Mouse (Mus musculus) liver, embryonic 14.5 days (tissue): ENCODE data around the gene Dchs1. TPM values are rescaled to one million over a fixed set of nuclear protein-coding genes. Genes with fewer than 3 reads are reported as not detected.

ENCODE experiments used
- ATAC-seq: fragments of 200-750 bp; cut with Nextera tagmentation; 2 replicates; pipeline ENCODE4 v1.8.0; 2017; ENCODE audit warnings: moderate number of reproducible peaks, mild to moderate bottlenecking, moderate library complexity; ENCODE audit not compliant: insufficient read depth
- DNase-seq, 3 experiments: peaks; one replicate each; pipeline ENCODE4 v3.0.0-alpha.2; 2012 to 2013; ENCODE audit warnings: low read depth in 3 of 3, low spot score in 3 of 3
- H3K27ac ChIP-seq: fragments of 300-500 bp; sonication (generic); 2 replicates; pipeline ENCODE4 v1.5.1; 2014; ENCODE audit warnings: moderate library complexity, mild to moderate bottlenecking, control low read depth, inconsistent platforms
- H3K27me3 ChIP-seq: fragments of 300-500 bp; sonication (generic); 2 replicates; pipeline ENCODE4 v1.6.1; 2014; ENCODE audit warnings: mild to moderate bottlenecking, low read length, moderate library complexity; ENCODE audit not compliant: control insufficient read depth, insufficient read depth
- H3K36me3 ChIP-seq: fragments of 300-500 bp; sonication (generic); replicated peaks from 2 replicates; pipeline ENCODE4 v1.6.1; 2014; ENCODE audit warnings: low read depth; ENCODE audit not compliant: control insufficient read depth, insufficient read depth
- H3K4me1 ChIP-seq, 2 experiments: fragments of 200-500 bp in 1 of 2; fragments of 300-500 bp in 1 of 2; sonication (generic) in 1 of 2; replicated peaks; 2 replicates each; pipeline ENCODE4 v1.6.1; 2012 to 2014; ENCODE audit warnings: antibody characterized with exemption in 1 of 2, inconsistent platforms in 1 of 2, low read length in 1 of 2; ENCODE audit not compliant: control insufficient read depth in 2 of 2, insufficient read depth in 2 of 2
- H3K4me2 ChIP-seq: fragments of 300-500 bp; sonication (generic); 2 replicates; pipeline ENCODE4 v1.6.1; 2014; ENCODE audit warnings: low read depth, mild to moderate bottlenecking, control low read depth, moderate library complexity
- H3K4me3 ChIP-seq, 2 experiments: fragments of 200-500 bp in 1 of 2; fragments of 300-500 bp in 1 of 2; sonication (generic) in 1 of 2; 2 replicates each; pipeline ENCODE4 v1.5.1; 2012 to 2014; ENCODE audit warnings: low read depth in 2 of 2, low read length in 2 of 2, mild to moderate bottlenecking in 2 of 2, control low read depth in 1 of 2, inconsistent platforms in 1 of 2, moderate library complexity in 1 of 2; ENCODE audit not compliant: insufficient read depth in 1 of 2
- H3K9ac ChIP-seq: fragments of 300-500 bp; sonication (generic); replicated peaks from 2 replicates; pipeline ENCODE4 v1.6.1; 2014; ENCODE audit warnings: mild to moderate bottlenecking, control low read depth, moderate library complexity
- H3K9me3 ChIP-seq: fragments of 300-500 bp; sonication (generic); 2 replicates; pipeline ENCODE4 v1.6.1; 2016; ENCODE audit warnings: low read length, mixed read lengths; ENCODE audit not compliant: control insufficient read depth
- CTCF ChIP-seq: IDR thresholded peaks from 2 replicates; pipeline ENCODE4 v1.5.1; 2016; ENCODE audit warnings: antibody characterized with exemption, low read depth, control low read depth
- EP300 ChIP-seq: IDR thresholded peaks from 2 replicates; pipeline ENCODE4 v1.6.1; 2016; ENCODE audit warnings: antibody characterized with exemption, low read depth
- WGBS: fragments of 180-500 bp; shearing (Covaris S2); extraction: QIAGEN DNeasy Blood & Tissue Kit; methylation state at CpG from one replicate; pipeline ENCODE4 v1.1.7; 2014; ENCODE audit not compliant: insufficient replicate concordance; 5-methylcytosine and 5-hydroxymethylcytosine counted together
- polyA plus RNA-seq, 2 experiments: library from polyadenylated mRNA; depleted of rRNA in 1 of 2; stranded (reverse) in 1 of 2; unstranded in 1 of 2; fragments of >200 nt; fragmentation: Nextera tagmentation in 1 of 2; extraction: Ambion mirVana in 1 of 2; gene quantifications; 2 replicates each; pipeline versions ENCODE4 v1.2.1 to v1.2.3; 2012 to 2014

The Dchs1 gene
- polyA plus RNA-seq, 2 experiments, result 0.57 to 0.62 TPM

DNA sequence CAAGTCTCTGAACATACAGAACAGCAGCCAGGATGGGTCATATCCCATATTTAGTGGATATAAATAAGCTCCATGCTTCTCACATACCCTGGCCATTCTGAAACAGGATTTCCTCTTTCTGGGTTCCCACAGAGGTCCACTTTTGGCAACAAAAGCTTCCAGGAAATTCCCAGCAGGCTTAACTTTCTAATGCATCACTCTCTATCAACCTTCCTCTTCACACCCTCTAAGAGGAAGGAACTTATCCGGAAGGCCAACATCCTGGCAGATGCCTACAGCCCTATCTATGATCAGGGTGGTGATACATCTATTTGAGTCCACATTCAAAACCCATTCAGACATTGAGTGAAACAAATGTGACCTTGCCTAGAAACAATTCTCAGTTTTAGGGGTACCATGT lies 20.9 kb upstream of the Dchs1 start:
- no peak for DNase-seq
- TF ChIP-seq EP300 (no peak), CTCF (no peak)
- 40% methylated on average over 1 of the region's 1 CpGs for WGBS
- Histone ChIP-seq H3K27ac (no peak overlapping the region), H3K9ac (no peak overlapping the region), H3K4me3 (no peak overlapping the region), H3K9me3 (no peaks in the 10 kb centered on the region), H3K4me1 (peaks cover 4 to 18% of the 10 kb centered on the region in 2 experiments), H3K27me3 (no peaks in the 10 kb centered on the region), H3K4me2 (no peak overlapping the region), H3K36me3 (peaks cover 10% of the 10 kb centered on the region)
- no peak for ATAC-seq

GRCm38 (mm10) chr7:105806716-105807115 lies 19.3 kb upstream of the Dchs1 start:
- no peak for DNase-seq
- WGBS, result 55% methylated on average over 2 of the region's 2 CpGs

GRCm38 (mm10) chr7:105806125-105806524 lies 18.7 kb upstream of the Dchs1 start:
- H3K27ac ChIP-seq, result no peak overlapping the region

More at GRCm38 (mm10) chr7:105806716-105807115, 19.3 kb upstream of the Dchs1 start:
- ATAC-seq, result no peak
- H3K27me3 ChIP-seq, result no peaks in the 10 kb centered on the region
- peaks cover 10% of the 10 kb centered on the region for H3K36me3 ChIP-seq
- no peak overlapping the region for H3K4me2 ChIP-seq
- peaks cover 4 to 18% of the 10 kb centered on the region in 2 experiments for H3K4me1 ChIP-seq
- no peak overlapping the region for H3K27ac ChIP-seq
- no peak overlapping the region for H3K4me3 ChIP-seq
- no peak for TF ChIP-seq CTCF
- no peak for TF ChIP-seq EP300
- no peak overlapping the region for H3K9ac ChIP-seq
- no peaks in the 10 kb centered on the region for H3K9me3 ChIP-seq

GRCm38 (mm10) chr7:105803428-105803827 lies 16.0 kb upstream of the Dchs1 start:
- TF ChIP-seq CTCF, result no peak
- no peak for TF ChIP-seq EP300
- no peak overlapping the region for H3K4me2 ChIP-seq
- ATAC-seq (no peak), DNase-seq (no peak)
- no peaks in the 10 kb centered on the region; the same call in 1 of the 2 replicates for H3K36me3 ChIP-seq
- no peak overlapping the region for H3K27ac ChIP-seq
- H3K4me1 ChIP-seq, result peaks cover 0 to under 1% of the 10 kb centered on the region in 2 experiments; a peak in 1 of 4 replicates
- H3K9me3 ChIP-seq, result no peaks in the 10 kb centered on the region
- no peak overlapping the region for H3K4me3 ChIP-seq
- H3K9ac ChIP-seq, result no peak overlapping the region
- H3K27me3 ChIP-seq, result no peaks in the 10 kb centered on the region

More at GRCm38 (mm10) chr7:105806125-105806524, 18.7 kb upstream of the Dchs1 start:
- TF ChIP-seq EP300, result no peak
- no peak for TF ChIP-seq CTCF
- H3K9ac ChIP-seq, result no peak overlapping the region
- DNase-seq (no peak), ATAC-seq (no peak)
- no peaks in the 10 kb centered on the region for H3K9me3 ChIP-seq
- no peaks in the 10 kb centered on the region for H3K27me3 ChIP-seq
- H3K4me2 ChIP-seq, result no peak overlapping the region
- H3K4me3 ChIP-seq, result no peak overlapping the region
- H3K4me1 ChIP-seq, result peaks cover 4 to 16% of the 10 kb centered on the region in 2 experiments
- peaks cover 10% of the 10 kb centered on the region for H3K36me3 ChIP-seq
- 73% methylated on average over 5 of the region's 5 CpGs for WGBS

DNA sequence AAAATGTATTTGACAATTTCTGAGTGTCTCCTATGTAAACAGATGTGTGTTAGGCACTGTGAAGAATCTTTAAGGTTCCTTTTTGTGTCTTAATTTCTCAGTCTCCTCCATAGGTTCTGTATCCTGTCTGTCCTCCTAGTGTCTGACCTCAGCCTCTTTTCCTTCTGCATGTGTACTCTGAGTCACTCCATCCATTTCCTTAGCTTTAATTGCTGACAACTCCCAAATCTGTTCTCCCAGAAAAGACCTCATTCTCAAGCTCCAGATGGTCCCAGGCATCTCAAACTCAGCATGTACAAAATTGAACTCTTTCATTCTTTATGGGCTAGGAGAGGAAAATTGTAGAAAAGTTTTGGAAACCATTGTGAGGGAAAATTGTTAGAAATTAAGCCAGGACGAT lies 15.3 kb upstream of the Dchs1 start:
- Histone ChIP-seq H3K9ac (no peak overlapping the region), H3K9me3 (no peaks in the 10 kb centered on the region), H3K36me3 (no peaks in the 10 kb centered on the region), H3K4me1 (no peaks in the 10 kb centered on the region), H3K4me2 (no peak overlapping the region), H3K27me3 (no peaks in the 10 kb centered on the region), H3K27ac (no peak overlapping the region), H3K4me3 (no peak overlapping the region)
- no peak for ATAC-seq
- TF ChIP-seq CTCF (no peak), EP300 (no peak)
- WGBS, result 30% methylated on average over 1 of the region's 1 CpGs
- DNase-seq, result no peak
